Mouse (Mus musculus): Measurements from ENCODE around the gene Sema5a. TPM values are rescaled to one million over a fixed set of nuclear protein-coding genes. Genes with fewer than 3 reads are reported as not detected.

Gene Sema5a
- polyA plus RNA-seq, 1 experiment from 2014 or later: 13.5 TPM

GRCm38 (mm10) chr15:32310834-32311233, 66.2 kb downstream of the Sema5a start:
- Histone ChIP-seq H3K4me3 (replicated peaks; ENCODE audit: low read length) (no peak overlapping the region), H3K9ac (replicated peaks; ENCODE audit: low read depth, low read length) (no peak overlapping the region), H3K4me1 (replicated peaks; ENCODE audit: control insufficient read depth, insufficient read depth, low read length) (no peaks in the 10 kb centered on the region), H3K27me3 (replicated peaks; ENCODE audit: control insufficient read depth, insufficient read depth, low read length) (no peaks in the 10 kb centered on the region), H3K4me2 (ENCODE audit: low read length) (no peak overlapping the region), H3K36me3 (ENCODE audit: control insufficient read depth, insufficient read depth) (no peaks in the 10 kb centered on the region), H3K27ac (ENCODE audit: low read length) (no peak overlapping the region), H3K9me3 (ENCODE audit: control insufficient read depth, low read length) (no peaks in the 10 kb centered on the region)
- 84% methylated on average over 8 of the region's 8 CpGs for WGBS
- no peak for ATAC-seq

DNA sequence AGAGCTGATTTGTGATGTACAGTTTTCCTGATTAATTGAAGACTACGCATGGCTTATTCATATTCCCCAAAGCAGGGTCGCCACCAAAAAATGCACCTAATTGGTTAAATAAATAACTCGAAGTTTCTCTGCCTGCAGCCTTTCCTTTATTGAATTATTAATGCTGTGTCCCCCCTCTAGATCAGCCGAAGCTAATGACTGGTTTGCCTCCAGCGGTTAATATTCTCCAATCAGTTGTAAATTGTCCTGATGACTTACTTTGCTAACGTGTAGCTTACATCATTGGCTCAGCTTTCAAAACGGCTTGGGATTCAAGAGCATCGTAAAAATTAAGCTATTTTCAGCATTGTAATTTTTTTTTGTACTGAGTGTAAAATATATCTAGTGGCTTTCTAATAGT, 66.7 kb downstream of the Sema5a start:
- H3K4me1 ChIP-seq (replicated peaks; ENCODE audit: control insufficient read depth, insufficient read depth, low read length): no peaks in the 10 kb centered on the region
- no peak overlapping the region for H3K9ac ChIP-seq (replicated peaks; ENCODE audit: low read depth, low read length)
- H3K9me3 ChIP-seq (ENCODE audit: control insufficient read depth, low read length): no peaks in the 10 kb centered on the region
- no peaks in the 10 kb centered on the region for H3K36me3 ChIP-seq (ENCODE audit: control insufficient read depth, insufficient read depth)
- no peaks in the 10 kb centered on the region for H3K27me3 ChIP-seq (replicated peaks; ENCODE audit: control insufficient read depth, insufficient read depth, low read length)
- no peak overlapping the region for H3K27ac ChIP-seq (ENCODE audit: low read length)
- no peak overlapping the region for H3K4me2 ChIP-seq (ENCODE audit: low read length)
- H3K4me3 ChIP-seq (replicated peaks; ENCODE audit: low read length): no peak overlapping the region
- WGBS: 55% methylated on average over 8 of the region's 8 CpGs
- no peak for ATAC-seq

- Histone ChIP-seq H3K27me3 (replicated peaks; ENCODE audit: control insufficient read depth, insufficient read depth, low read length) (no peaks in the 10 kb centered on the region), H3K36me3 (ENCODE audit: control insufficient read depth, insufficient read depth) (no peaks in the 10 kb centered on the region), H3K9me3 (ENCODE audit: control insufficient read depth, low read length) (no peaks in the 10 kb centered on the region), H3K4me3 (replicated peaks; ENCODE audit: low read length) (no peak overlapping the region), H3K4me1 (replicated peaks; ENCODE audit: control insufficient read depth, insufficient read depth, low read length) (no peaks in the 10 kb centered on the region), H3K9ac (replicated peaks; ENCODE audit: low read depth, low read length) (no peak overlapping the region), H3K4me2 (ENCODE audit: low read length) (no peak overlapping the region), H3K27ac (ENCODE audit: low read length) (no peak overlapping the region)
- 78% methylated on average over 5 of the region's 5 CpGs for WGBS
- no peak for ATAC-seq
These were observed 72.5 kb downstream of the Sema5a start for GRCm38 (mm10) chr15:32317074-32317473.

DNA sequence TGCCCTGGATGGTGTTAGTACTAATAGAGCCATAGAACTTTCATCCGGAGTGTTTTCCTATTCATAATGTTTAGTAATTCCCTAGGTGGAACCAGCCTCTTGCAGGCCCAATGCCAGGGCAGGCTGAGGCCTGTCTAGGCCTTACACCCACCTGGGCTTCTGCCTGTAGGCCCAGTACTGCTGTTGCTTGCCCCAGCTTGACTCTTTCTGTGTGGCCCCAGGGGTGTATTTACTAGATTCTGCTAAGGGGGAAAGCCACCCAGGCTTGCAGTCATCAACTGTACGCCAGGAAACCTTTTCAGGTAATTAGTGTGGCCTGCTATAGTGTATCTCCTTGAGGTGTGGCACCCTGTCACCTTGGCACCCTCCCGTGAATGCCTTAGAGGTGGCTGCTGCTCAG, 76.1 kb downstream of the Sema5a start:
- H3K36me3 ChIP-seq (ENCODE audit: control insufficient read depth, insufficient read depth): no peaks in the 10 kb centered on the region
- no peaks in the 10 kb centered on the region for H3K9me3 ChIP-seq (ENCODE audit: control insufficient read depth, low read length)
- no peak overlapping the region for H3K27ac ChIP-seq (ENCODE audit: low read length)
- no peaks in the 10 kb centered on the region; the same call in 1 of the 2 replicates for H3K4me1 ChIP-seq (replicated peaks; ENCODE audit: control insufficient read depth, insufficient read depth, low read length)
- no peak overlapping the region for H3K4me2 ChIP-seq (ENCODE audit: low read length)
- H3K9ac ChIP-seq (replicated peaks; ENCODE audit: low read depth, low read length): no peak overlapping the region
- H3K4me3 ChIP-seq (replicated peaks; ENCODE audit: low read length): no peak overlapping the region
- H3K27me3 ChIP-seq (replicated peaks; ENCODE audit: control insufficient read depth, insufficient read depth, low read length): no peaks in the 10 kb centered on the region
- ATAC-seq: no peak
- 92% methylated on average over 3 of the region's 3 CpGs for WGBS

DNA sequence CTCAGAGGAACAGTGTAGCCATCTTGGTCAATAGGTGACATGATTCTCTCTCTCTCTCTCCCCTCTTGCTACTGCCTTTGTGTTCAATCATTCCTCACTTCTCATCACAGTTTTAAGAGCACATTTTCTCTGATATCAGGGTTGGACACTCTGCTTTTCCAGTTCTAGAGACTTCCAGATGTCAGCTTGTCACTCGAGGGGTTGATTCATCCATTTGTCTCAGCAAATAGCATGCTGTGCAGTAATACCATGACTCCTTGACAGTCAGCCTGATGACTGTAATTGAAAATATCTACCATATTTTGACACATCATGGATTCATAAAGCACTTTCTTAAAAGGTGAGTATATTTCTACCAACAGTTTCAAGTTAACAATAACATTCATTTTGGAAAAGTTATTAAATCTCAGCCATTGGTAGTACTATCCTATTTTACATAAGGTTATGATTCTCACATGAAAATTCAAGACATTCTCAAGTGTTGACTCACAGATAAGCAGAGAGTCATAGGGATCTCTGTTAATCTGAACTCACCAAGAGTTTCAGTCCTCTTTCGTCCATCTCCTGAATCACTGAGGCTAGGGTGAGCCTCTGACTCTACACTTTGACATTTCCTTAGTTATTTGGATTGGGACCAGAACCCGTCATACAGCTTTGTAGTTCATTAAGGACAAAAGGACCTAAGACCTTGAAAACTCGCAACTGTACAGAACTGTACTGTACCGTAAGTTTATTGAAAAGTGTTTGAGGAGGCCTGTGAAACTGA, 78.0 kb downstream of the Sema5a start:
- Histone ChIP-seq H3K27me3 (replicated peaks; ENCODE audit: control insufficient read depth, insufficient read depth, low read length) (no peaks in the 10 kb centered on the region), H3K4me1 (replicated peaks; ENCODE audit: control insufficient read depth, insufficient read depth, low read length) (no peaks in the 10 kb centered on the region; the same call in 1 of the 2 replicates), H3K36me3 (ENCODE audit: control insufficient read depth, insufficient read depth) (no peaks in the 10 kb centered on the region), H3K4me2 (ENCODE audit: low read length) (no peak overlapping the region), H3K27ac (ENCODE audit: low read length) (no peak overlapping the region), H3K9ac (replicated peaks; ENCODE audit: low read depth, low read length) (no peak overlapping the region), H3K4me3 (replicated peaks; ENCODE audit: low read length) (no peak overlapping the region), H3K9me3 (ENCODE audit: control insufficient read depth, low read length) (no peaks in the 10 kb centered on the region)
- WGBS: 86% methylated on average over 5 of the region's 5 CpGs
- no peak for ATAC-seq

- Histone ChIP-seq H3K4me3 (replicated peaks; ENCODE audit: low read length) (no peak overlapping the region), H3K4me1 (replicated peaks; ENCODE audit: control insufficient read depth, insufficient read depth, low read length) (no peaks in the 10 kb centered on the region; the same call in 1 of the 2 replicates), H3K9me3 (ENCODE audit: control insufficient read depth, low read length) (no peaks in the 10 kb centered on the region), H3K36me3 (ENCODE audit: control insufficient read depth, insufficient read depth) (no peaks in the 10 kb centered on the region), H3K4me2 (ENCODE audit: low read length) (no peak overlapping the region), H3K27me3 (replicated peaks; ENCODE audit: control insufficient read depth, insufficient read depth, low read length) (no peaks in the 10 kb centered on the region), H3K9ac (replicated peaks; ENCODE audit: low read depth, low read length) (no peak overlapping the region), H3K27ac (ENCODE audit: low read length) (no peak overlapping the region)
- 88% methylated on average over 4 of the region's 4 CpGs for WGBS
- no peak for ATAC-seq
These were observed 78.6 kb downstream of the Sema5a start for GRCm38 (mm10) chr15:32323224-32323623.

GRCm38 (mm10) chr15:32324105-32324504, 79.5 kb downstream of the Sema5a start:
- Histone ChIP-seq H3K4me2 (ENCODE audit: low read length) (no peak overlapping the region), H3K9me3 (ENCODE audit: control insufficient read depth, low read length) (no peaks in the 10 kb centered on the region), H3K4me3 (replicated peaks; ENCODE audit: low read length) (no peak overlapping the region), H3K27ac (ENCODE audit: low read length) (peak overlapping the region; percentile 41), H3K9ac (replicated peaks; ENCODE audit: low read depth, low read length) (no peak overlapping the region), H3K27me3 (replicated peaks; ENCODE audit: control insufficient read depth, insufficient read depth, low read length) (no peaks in the 10 kb centered on the region), H3K4me1 (replicated peaks; ENCODE audit: control insufficient read depth, insufficient read depth, low read length) (no peaks in the 10 kb centered on the region; the same call in 1 of the 2 replicates), H3K36me3 (ENCODE audit: control insufficient read depth, insufficient read depth) (no peaks in the 10 kb centered on the region)
- WGBS: 63% methylated on average over 7 of the region's 7 CpGs
- peak; percentile 71; the same call in 1 of the 2 replicates for ATAC-seq

GRCm38 (mm10) chr15:32328370-32329004, 83.9 kb downstream of the Sema5a start:
- H3K4me1 ChIP-seq (replicated peaks; ENCODE audit: control insufficient read depth, insufficient read depth, low read length): peaks cover 13% of the 10 kb centered on the region
- no peak overlapping the region for H3K9ac ChIP-seq (replicated peaks; ENCODE audit: low read depth, low read length)
- H3K27me3 ChIP-seq (replicated peaks; ENCODE audit: control insufficient read depth, insufficient read depth, low read length): no peaks in the 10 kb centered on the region
- ATAC-seq: no peak
- no peak overlapping the region for H3K4me3 ChIP-seq (replicated peaks; ENCODE audit: low read length)
- H3K4me2 ChIP-seq (ENCODE audit: low read length): no peak overlapping the region
- no peak overlapping the region for H3K27ac ChIP-seq (ENCODE audit: low read length)
- no peaks in the 10 kb centered on the region for H3K9me3 ChIP-seq (ENCODE audit: control insufficient read depth, low read length)
- 74% methylated on average over 4 of the region's 4 CpGs for WGBS
- H3K36me3 ChIP-seq (ENCODE audit: control insufficient read depth, insufficient read depth): no peaks in the 10 kb centered on the region

- peak overlapping the region; percentile 13; the same call in 1 of the 2 replicates for H3K4me2 ChIP-seq (ENCODE audit: low read length)
- no peak overlapping the region for H3K9ac ChIP-seq (replicated peaks; ENCODE audit: low read depth, low read length)
- H3K4me3 ChIP-seq (replicated peaks; ENCODE audit: low read length): no peak overlapping the region
- ATAC-seq: no peak
- peaks cover 13% of the 10 kb centered on the region for H3K4me1 ChIP-seq (replicated peaks; ENCODE audit: control insufficient read depth, insufficient read depth, low read length)
- H3K27ac ChIP-seq (ENCODE audit: low read length): no peak overlapping the region
- H3K9me3 ChIP-seq (ENCODE audit: control insufficient read depth, low read length): no peaks in the 10 kb centered on the region
- WGBS: 59% methylated on average over 10 of the region's 10 CpGs
- H3K27me3 ChIP-seq (replicated peaks; ENCODE audit: control insufficient read depth, insufficient read depth, low read length): no peaks in the 10 kb centered on the region
- no peaks in the 10 kb centered on the region for H3K36me3 ChIP-seq (ENCODE audit: control insufficient read depth, insufficient read depth)
These were observed 85.2 kb downstream of the Sema5a start for GRCm38 (mm10) chr15:32329670-32330330.
